Mouse (Mus musculus) liver, embryonic 15.5 days (tissue): Measurements from ENCODE around the gene Tmsb10. TPM values are rescaled to one million over a fixed set of nuclear protein-coding genes. Genes with fewer than 3 reads are reported as not detected.

Source experiments
- ATAC-seq: fragments of 200-750 bp; cut with Nextera tagmentation; 2 replicates; pipeline ENCODE4 v1.8.0; 2017; ENCODE audit warnings: moderate number of reproducible peaks, mild to moderate bottlenecking, moderate library complexity; ENCODE audit not compliant: insufficient read depth
- H3K27ac ChIP-seq: fragments of 300-500 bp; sonication (generic); replicated peaks from 2 replicates; pipeline ENCODE4 v1.5.1; 2015; ENCODE audit warnings: mild to moderate bottlenecking, inconsistent platforms
- H3K27me3 ChIP-seq: fragments of 300-500 bp; sonication (generic); 2 replicates; pipeline ENCODE4 v1.6.1; 2015; ENCODE audit warnings: mild to moderate bottlenecking, inconsistent platforms
- H3K36me3 ChIP-seq: fragments of 300-500 bp; sonication (generic); replicated peaks from 2 replicates; pipeline ENCODE4 v1.6.1; 2015; ENCODE audit warnings: moderate library complexity, mild to moderate bottlenecking, inconsistent platforms
- H3K4me1 ChIP-seq: fragments of 300-500 bp; sonication (generic); replicated peaks from 2 replicates; pipeline ENCODE4 v1.6.1; 2015; ENCODE audit warnings: inconsistent platforms
- H3K4me2 ChIP-seq: fragments of 300-500 bp; sonication (generic); 2 replicates; pipeline ENCODE4 v1.6.1; 2015; ENCODE audit warnings: moderate library complexity, mild to moderate bottlenecking, inconsistent platforms
- H3K4me3 ChIP-seq: fragments of 300-500 bp; sonication (generic); replicated peaks from 2 replicates; pipeline ENCODE4 v1.5.1; 2015; ENCODE audit warnings: mild to moderate bottlenecking, inconsistent platforms
- H3K9ac ChIP-seq: fragments of 300-500 bp; sonication (generic); 2 replicates; pipeline ENCODE4 v1.6.1; 2015; ENCODE audit warnings: moderate library complexity, mild to moderate bottlenecking, inconsistent platforms
- H3K9me3 ChIP-seq: fragments of 300-500 bp; sonication (generic); replicated peaks from 2 replicates; pipeline ENCODE4 v1.6.1; 2016; ENCODE audit warnings: inconsistent platforms
- WGBS: fragments of 180-500 bp; shearing (Covaris S2); methylation state at CpG from one replicate; pipeline ENCODE4 v1.1.7; 2015; ENCODE audit warnings: mixed read lengths; ENCODE audit not compliant: insufficient replicate concordance; 5-methylcytosine and 5-hydroxymethylcytosine counted together
- polyA plus RNA-seq: library from polyadenylated mRNA; unstranded; fragments of >200 nt; fragmentation: Nextera tagmentation; extraction: Ambion mirVana; gene quantifications from 2 replicates; pipeline ENCODE4 v1.2.1, GENCODE M21; 2015

Gene Tmsb10
- polyA plus RNA-seq, 1 experiment from 2014 or later = 189 TPM

- Histone ChIP-seq H3K4me3 (no peak overlapping the region), H3K27ac (no peak overlapping the region), H3K27me3 (no peaks in the 10 kb centered on the region), H3K4me2 (no peak overlapping the region), H3K36me3 (no peaks in the 10 kb centered on the region), H3K9me3 (no peaks in the 10 kb centered on the region), H3K9ac (no peak overlapping the region), H3K4me1 (peaks cover 3% of the 10 kb centered on the region; the same call in 1 of the 2 replicates)
- ATAC-seq = no peak
- WGBS = 53% methylated on average over 1 of the region's 1 CpGs
Observed at GRCm38 (mm10) chr6:72932955-72933354, 25.6 kb downstream of the Tmsb10 start.

DNA sequence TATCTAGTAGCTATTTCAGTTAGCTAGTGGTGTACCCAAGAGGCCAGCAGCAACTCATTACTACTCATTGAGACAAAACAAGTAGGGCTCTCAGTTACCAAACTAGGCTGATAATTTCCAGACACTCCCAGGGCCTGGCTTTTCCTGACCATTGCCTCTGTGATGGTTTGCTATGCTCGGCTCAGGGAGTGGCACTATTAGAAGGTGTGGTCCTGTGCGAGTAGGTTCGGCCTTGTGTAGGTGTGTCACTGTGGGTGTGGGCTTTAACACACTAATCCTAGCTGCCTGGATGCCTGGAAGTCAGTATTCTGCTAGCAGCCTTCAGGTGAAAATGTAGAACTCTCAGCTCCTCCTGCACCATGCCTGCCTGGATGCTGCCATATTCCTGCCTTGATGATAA lies 27.0 kb downstream of the Tmsb10 start:
- Histone ChIP-seq H3K9me3 (no peaks in the 10 kb centered on the region), H3K27me3 (no peaks in the 10 kb centered on the region), H3K4me1 (0 out of 2 replicates have a peak, but pooled peaks cover 3% of the 10 kb centered on the region), H3K4me2 (no peak overlapping the region), H3K9ac (no peak overlapping the region), H3K27ac (no peak overlapping the region), H3K4me3 (no peak overlapping the region), H3K36me3 (no peaks in the 10 kb centered on the region)
- ATAC-seq = no peak
- WGBS = 68% methylated on average over 3 of the region's 3 CpGs

GRCm38 (mm10) chr6:72929795-72930398 lies 28.7 kb downstream of the Tmsb10 start:
- Histone ChIP-seq H3K9me3 (no peaks in the 10 kb centered on the region), H3K4me1 (0 out of 2 replicates have a peak, but pooled peaks cover 3% of the 10 kb centered on the region), H3K9ac (no peak overlapping the region), H3K4me3 (no peak overlapping the region), H3K36me3 (no peaks in the 10 kb centered on the region), H3K27me3 (no peaks in the 10 kb centered on the region), H3K27ac (no peak overlapping the region), H3K4me2 (no peak overlapping the region)
- 76% methylated on average over 4 of the region's 4 CpGs for WGBS
- ATAC-seq = no peak

GRCm38 (mm10) chr6:72926755-72927482 lies 31.6 kb downstream of the Tmsb10 start:
- no peaks in the 10 kb centered on the region for H3K36me3 ChIP-seq
- no peak overlapping the region for H3K9ac ChIP-seq
- no peak overlapping the region for H3K4me2 ChIP-seq
- H3K4me3 ChIP-seq = no peak overlapping the region
- H3K27ac ChIP-seq = no peak overlapping the region
- no peak for ATAC-seq
- 18% methylated on average over 9 of the region's 9 CpGs for WGBS
- H3K9me3 ChIP-seq = no peaks in the 10 kb centered on the region
- 0 out of 2 replicates have a peak, but pooled peaks cover 3% of the 10 kb centered on the region for H3K4me1 ChIP-seq
- H3K27me3 ChIP-seq = no peaks in the 10 kb centered on the region

DNA sequence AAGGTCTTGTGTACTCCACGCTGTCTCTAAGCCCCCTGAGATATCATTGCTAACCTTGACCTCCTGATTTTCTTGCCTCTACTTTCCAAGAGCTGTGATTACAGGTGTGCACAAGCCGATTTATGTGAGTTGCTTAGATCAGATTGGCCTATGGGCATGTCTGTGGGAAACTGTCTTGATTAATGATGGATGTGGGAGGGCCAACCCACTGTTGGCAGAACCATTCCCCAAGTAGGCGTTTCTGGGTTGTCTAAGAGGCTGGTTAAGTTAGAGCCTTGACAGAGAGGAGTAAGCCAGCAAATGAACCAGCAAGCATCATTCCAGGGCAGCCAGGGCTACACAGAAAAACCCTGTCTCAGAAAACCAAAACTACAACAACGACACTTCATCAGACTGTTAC lies 32.5 kb downstream of the Tmsb10 start:
- Histone ChIP-seq H3K4me2 (no peak overlapping the region), H3K9me3 (no peaks in the 10 kb centered on the region), H3K36me3 (no peaks in the 10 kb centered on the region), H3K27me3 (no peaks in the 10 kb centered on the region), H3K27ac (no peak overlapping the region), H3K9ac (no peak overlapping the region), H3K4me3 (no peak overlapping the region), H3K4me1 (0 out of 2 replicates have a peak, but pooled peaks cover 3% of the 10 kb centered on the region)
- ATAC-seq = no peak
- WGBS = 58% methylated on average over 4 of the region's 4 CpGs

DNA sequence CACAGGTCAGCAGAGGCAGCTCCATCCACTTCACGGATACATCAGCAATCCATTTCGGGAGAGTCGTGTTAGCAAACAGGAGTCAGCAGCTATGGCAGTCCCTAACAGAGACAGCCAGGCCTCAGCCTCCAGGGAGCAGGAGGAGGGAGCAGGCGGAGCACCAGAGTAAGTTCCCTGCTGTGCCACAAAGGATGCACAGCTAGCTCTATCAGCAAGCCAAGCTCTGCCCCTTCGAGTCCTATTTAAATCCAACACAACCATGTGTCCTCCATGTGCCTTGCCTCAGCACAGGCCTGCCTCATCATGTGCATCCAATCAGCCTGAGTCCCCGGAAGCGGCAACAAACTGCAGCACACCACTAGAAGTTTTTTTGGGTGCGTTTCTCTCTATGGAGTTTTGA lies 35.2 kb downstream of the Tmsb10 start:
- Histone ChIP-seq H3K4me1 (no peaks in the 10 kb centered on the region), H3K36me3 (no peaks in the 10 kb centered on the region), H3K9me3 (no peaks in the 10 kb centered on the region), H3K27ac (no peak overlapping the region), H3K27me3 (no peaks in the 10 kb centered on the region), H3K9ac (no peak overlapping the region), H3K4me3 (no peak overlapping the region), H3K4me2 (no peak overlapping the region)
- ATAC-seq = no peak
- 79% methylated on average over 8 of the region's 8 CpGs for WGBS

- Histone ChIP-seq H3K27ac (no peak overlapping the region), H3K27me3 (no peaks in the 10 kb centered on the region), H3K9ac (no peak overlapping the region), H3K4me2 (no peak overlapping the region), H3K4me3 (no peak overlapping the region), H3K4me1 (no peaks in the 10 kb centered on the region), H3K36me3 (no peaks in the 10 kb centered on the region), H3K9me3 (no peaks in the 10 kb centered on the region)
- no peak for ATAC-seq
- 76% methylated on average over 3 of the region's 3 CpGs for WGBS
Observed at GRCm38 (mm10) chr6:72921081-72921480, 37.5 kb downstream of the Tmsb10 start.

- ATAC-seq = no peak
- WGBS = 58% methylated on average over 9 of the region's 9 CpGs
- H3K9me3 ChIP-seq = no peaks in the 10 kb centered on the region
- no peaks in the 10 kb centered on the region for H3K27me3 ChIP-seq
- H3K4me1 ChIP-seq = no peaks in the 10 kb centered on the region
- H3K4me3 ChIP-seq = no peak overlapping the region
- no peak overlapping the region for H3K9ac ChIP-seq
- no peak overlapping the region for H3K4me2 ChIP-seq
- no peak overlapping the region for H3K27ac ChIP-seq
- no peaks in the 10 kb centered on the region for H3K36me3 ChIP-seq
Observed at GRCm38 (mm10) chr6:72918510-72919033, 40.0 kb downstream of the Tmsb10 start.

DNA sequence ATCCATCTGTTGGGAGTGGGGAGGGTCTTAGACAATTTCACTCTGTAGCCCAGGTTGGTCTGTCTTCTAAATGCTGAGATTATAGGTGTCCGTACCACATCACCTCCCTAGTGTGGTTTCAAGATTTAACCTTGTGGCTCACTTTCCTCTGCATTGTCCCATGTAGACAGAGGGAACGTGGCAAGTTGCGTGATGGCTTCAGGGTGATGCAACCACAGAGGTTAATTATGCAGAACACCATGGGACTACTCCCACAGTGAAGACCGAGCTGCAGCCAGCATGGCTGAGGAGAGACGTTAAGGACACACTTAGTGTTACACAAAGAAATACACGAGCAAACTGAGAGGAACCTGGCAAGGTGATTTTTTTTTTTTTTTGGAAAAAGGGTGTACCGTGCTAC lies 42.2 kb downstream of the Tmsb10 start:
- H3K27ac ChIP-seq = no peak overlapping the region
- H3K4me2 ChIP-seq = no peak overlapping the region
- ATAC-seq = no peak
- 57% methylated on average over 7 of the region's 7 CpGs for WGBS
- no peaks in the 10 kb centered on the region for H3K36me3 ChIP-seq
- H3K4me1 ChIP-seq = no peaks in the 10 kb centered on the region
- H3K9ac ChIP-seq = no peak overlapping the region
- no peaks in the 10 kb centered on the region for H3K9me3 ChIP-seq
- no peaks in the 10 kb centered on the region for H3K27me3 ChIP-seq
- no peak overlapping the region for H3K4me3 ChIP-seq

DNA sequence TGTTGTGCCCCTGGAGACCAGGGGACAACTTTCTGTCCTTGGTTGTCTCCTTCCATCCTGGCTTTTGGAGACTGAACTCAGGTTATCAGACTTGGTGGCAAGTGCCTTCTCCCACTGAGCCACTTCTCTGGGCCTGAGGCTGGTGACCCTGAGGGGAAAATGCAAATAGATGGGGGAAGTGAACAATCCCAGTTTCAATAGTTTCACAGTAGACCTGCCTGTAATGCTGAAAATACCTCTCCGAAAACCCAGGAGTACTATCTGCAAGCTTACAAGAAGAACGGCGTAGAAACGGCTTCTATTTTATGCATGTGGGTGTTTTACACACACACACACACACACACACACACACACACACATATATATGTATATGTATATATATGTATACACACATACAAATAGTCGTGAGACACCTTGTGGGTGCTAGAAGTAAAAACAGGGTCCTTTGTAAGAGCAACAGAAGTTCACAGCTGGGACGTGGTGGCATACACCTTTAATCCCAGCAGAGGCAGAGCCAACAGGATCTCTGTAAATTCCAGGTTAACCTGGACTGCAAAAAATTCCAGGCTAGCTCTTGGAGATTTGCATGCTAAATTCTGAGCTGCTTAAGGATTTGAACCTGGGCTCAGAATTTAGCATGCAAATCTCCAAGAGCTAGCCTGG lies 44.3 kb downstream of the Tmsb10 start:
- H3K4me3 ChIP-seq = no peak overlapping the region
- no peak for ATAC-seq
- H3K4me2 ChIP-seq = no peak overlapping the region
- H3K27ac ChIP-seq = no peak overlapping the region
- H3K27me3 ChIP-seq = no peaks in the 10 kb centered on the region
- no peaks in the 10 kb centered on the region for H3K9me3 ChIP-seq
- 62% methylated on average over 6 of the region's 6 CpGs for WGBS
- no peaks in the 10 kb centered on the region for H3K4me1 ChIP-seq
- H3K36me3 ChIP-seq = no peaks in the 10 kb centered on the region
- H3K9ac ChIP-seq = no peak overlapping the region

GRCm38 (mm10) chr6:72911261-72911660 lies 47.3 kb downstream of the Tmsb10 start:
- no peak for ATAC-seq
- Histone ChIP-seq H3K36me3 (no peaks in the 10 kb centered on the region), H3K27me3 (no peaks in the 10 kb centered on the region), H3K9me3 (no peaks in the 10 kb centered on the region), H3K27ac (no peak overlapping the region), H3K4me2 (no peak overlapping the region), H3K4me3 (no peak overlapping the region), H3K9ac (no peak overlapping the region), H3K4me1 (no peaks in the 10 kb centered on the region)
- WGBS = 38% methylated on average over 4 of the region's 4 CpGs
